Mouse (Mus musculus): ENCODE results near the gene Ghr.

The Ghr gene

GRCm38 (mm10) chr15:3582807-3583636 lies at the start of gene Ghr:
Ghr (minus strand) TSS chr15:3583492.
- Histone ChIP-seq H3K27me3 (ENCODE audit: control insufficient read depth, insufficient read depth, low read length, poor library complexity, severe bottlenecking) (no peaks in the 10 kb centered on the region), H3K36me3 (ENCODE audit: control insufficient read depth, insufficient read depth, low read length, poor library complexity, severe bottlenecking) (no peaks in the 10 kb centered on the region)
- DNase-seq (ENCODE audit: low read depth, low spot score) = peak; percentile 20

DNA sequence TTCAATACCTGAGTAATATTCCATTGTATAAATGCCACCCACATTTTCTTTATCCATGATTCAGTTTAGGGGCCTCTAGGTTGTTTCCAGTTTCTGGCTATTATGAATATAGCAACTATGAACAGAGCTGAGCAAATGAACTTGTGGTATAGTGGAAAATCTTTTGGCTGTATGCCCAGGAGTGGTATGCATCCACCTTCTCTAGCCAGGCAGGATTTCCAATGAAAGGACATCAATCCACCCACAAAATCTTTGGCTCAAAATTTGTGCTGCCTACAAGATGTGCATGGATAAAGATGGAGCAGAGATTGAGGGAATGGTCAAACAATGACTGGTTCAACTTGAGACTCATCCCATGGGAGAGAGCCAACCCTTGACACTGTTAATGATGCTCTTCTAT lies 39.5 kb upstream of the Ghr start:
- DNase-seq (ENCODE audit: low read depth, low spot score) = no peak
- no peaks in the 10 kb centered on the region for H3K36me3 ChIP-seq (ENCODE audit: control insufficient read depth, insufficient read depth, low read length, poor library complexity, severe bottlenecking)

DNA sequence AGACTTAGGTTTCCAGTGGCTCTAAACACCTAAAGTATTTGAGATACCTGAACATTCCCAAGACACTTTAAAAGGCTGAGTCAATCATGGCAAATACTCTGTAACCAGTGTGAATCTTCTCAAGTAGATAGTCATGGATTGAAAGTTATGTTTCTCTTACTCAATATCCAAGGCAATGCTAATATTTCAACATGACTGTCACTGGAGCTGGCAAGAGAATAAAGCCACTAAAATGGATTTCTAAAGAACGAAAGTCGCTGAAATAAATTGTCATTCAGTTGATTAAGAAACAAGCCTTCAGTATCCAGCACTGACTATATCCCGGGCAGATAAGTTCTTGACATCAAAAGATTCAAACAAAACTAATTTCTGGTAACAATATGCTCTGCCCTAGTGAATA lies 37.1 kb upstream of the Ghr start:
- Histone ChIP-seq H3K36me3 (ENCODE audit: control insufficient read depth, insufficient read depth, low read length, poor library complexity, severe bottlenecking) (no peaks in the 10 kb centered on the region), H3K27me3 (ENCODE audit: control insufficient read depth, insufficient read depth, low read length, poor library complexity, severe bottlenecking) (no peaks in the 10 kb centered on the region)
- no peak for DNase-seq (ENCODE audit: low read depth, low spot score)

More for the DNA sequence above, 39.5 kb upstream of the Ghr start:
- no peaks in the 10 kb centered on the region for H3K27me3 ChIP-seq (ENCODE audit: control insufficient read depth, insufficient read depth, low read length, poor library complexity, severe bottlenecking)

DNA sequence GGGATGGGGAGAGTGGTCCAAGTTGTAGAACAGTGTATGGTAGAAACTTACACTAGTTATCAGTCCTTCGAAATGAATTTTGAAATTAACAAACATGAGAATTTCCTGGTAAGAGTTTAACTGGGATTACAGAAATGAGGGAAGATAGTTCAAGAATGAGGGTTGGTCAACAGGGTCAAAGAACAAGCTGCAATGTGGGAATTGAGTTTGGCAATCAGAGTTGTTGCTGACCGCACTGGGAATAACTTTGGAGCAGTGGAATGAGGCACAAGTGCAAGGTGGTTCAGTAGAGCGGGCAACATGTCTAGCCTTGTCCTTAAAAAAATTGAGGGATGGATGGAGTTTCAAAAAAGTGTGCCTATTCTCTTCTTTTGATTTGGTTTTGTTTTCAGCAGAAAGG lies 35.0 kb upstream of the Ghr start:
- Histone ChIP-seq H3K36me3 (ENCODE audit: control insufficient read depth, insufficient read depth, low read length, poor library complexity, severe bottlenecking) (no peaks in the 10 kb centered on the region), H3K27me3 (ENCODE audit: control insufficient read depth, insufficient read depth, low read length, poor library complexity, severe bottlenecking) (no peaks in the 10 kb centered on the region)
- DNase-seq (ENCODE audit: low read depth, low spot score) = no peak

DNA sequence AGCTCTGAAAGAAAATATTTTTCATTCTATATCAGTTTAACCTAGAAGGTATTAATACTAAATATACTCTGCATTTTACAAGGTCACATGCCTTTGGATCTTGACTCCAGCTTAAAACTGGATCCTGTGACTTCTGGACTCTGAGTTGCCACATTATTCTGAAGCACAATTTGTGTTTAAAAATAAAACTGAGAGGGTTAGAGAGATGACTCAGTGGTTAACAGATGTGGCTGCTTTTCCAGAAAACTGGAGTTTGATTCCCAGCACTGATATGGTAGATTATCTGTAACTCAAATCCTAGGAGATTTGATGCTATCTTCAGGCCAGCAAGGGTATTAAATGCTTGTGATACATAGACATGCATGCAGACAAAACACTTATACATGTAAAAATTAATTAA lies 28.7 kb upstream of the Ghr start:
- H3K36me3 ChIP-seq (ENCODE audit: control insufficient read depth, insufficient read depth, low read length, poor library complexity, severe bottlenecking) = no peaks in the 10 kb centered on the region
- no peaks in the 10 kb centered on the region for H3K27me3 ChIP-seq (ENCODE audit: control insufficient read depth, insufficient read depth, low read length, poor library complexity, severe bottlenecking)
- DNase-seq (ENCODE audit: low read depth, low spot score) = no peak

- no peak for DNase-seq (ENCODE audit: low read depth, low spot score)
- Histone ChIP-seq H3K27me3 (ENCODE audit: control insufficient read depth, insufficient read depth, low read length, poor library complexity, severe bottlenecking) (no peaks in the 10 kb centered on the region), H3K36me3 (ENCODE audit: control insufficient read depth, insufficient read depth, low read length, poor library complexity, severe bottlenecking) (no peaks in the 10 kb centered on the region)
Observed at GRCm38 (mm10) chr15:3607951-3608350, 24.7 kb upstream of the Ghr start.

DNA sequence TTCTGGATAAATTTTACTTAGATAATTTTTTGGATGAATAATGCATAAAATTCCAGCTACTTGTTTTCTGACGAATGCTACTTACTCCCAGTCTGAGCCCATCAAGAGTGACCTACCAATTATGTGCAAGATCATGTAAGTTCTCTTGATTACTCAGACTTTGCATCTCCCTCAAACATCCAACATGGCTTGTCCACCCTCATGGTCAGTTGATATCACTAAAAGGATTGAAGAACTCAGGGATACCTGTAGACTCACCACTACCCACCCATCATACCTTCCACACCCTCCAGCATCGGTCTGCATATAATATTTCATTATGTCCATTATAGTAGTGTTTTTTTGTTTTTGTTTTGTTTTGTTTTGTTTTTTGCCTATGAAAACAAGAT lies 18.8 kb upstream of the Ghr start:
- no peaks in the 10 kb centered on the region for H3K36me3 ChIP-seq (ENCODE audit: control insufficient read depth, insufficient read depth, low read length, poor library complexity, severe bottlenecking)
- no peak for DNase-seq (ENCODE audit: low read depth, low spot score)
- H3K27me3 ChIP-seq (ENCODE audit: control insufficient read depth, insufficient read depth, low read length, poor library complexity, severe bottlenecking) = no peaks in the 10 kb centered on the region

DNA sequence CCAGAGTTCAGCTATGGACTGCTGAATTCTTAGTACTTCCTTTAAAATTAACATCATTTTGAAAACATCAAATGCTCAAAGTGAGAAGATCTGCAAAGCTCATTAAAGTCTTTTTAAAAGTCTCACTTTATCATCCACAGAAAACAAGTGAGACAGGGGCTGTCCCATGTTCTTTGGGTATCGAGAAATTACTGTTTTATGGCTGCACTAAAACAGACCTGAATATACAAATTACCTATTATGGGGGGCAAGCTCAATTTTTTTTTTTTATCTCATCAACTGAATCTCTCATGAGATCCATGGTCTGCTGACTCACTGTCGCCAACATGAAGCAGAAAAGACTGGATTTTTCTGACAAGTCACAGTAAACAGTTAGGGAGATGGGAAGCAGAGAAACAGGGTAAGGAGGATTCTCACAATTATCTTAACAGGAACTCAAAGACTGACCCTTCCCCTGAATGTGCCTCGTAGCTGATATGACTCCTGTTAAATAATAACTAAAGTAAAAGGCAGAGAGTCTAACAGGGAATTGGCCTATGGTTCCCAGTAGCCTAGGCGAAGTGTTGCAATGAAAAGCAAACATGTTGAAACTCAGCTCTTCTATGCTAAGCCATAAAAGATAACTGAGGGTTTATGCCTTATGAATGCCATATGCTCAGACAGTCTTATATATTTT lies 18.3 kb upstream of the Ghr start:
- H3K27me3 ChIP-seq (ENCODE audit: control insufficient read depth, insufficient read depth, low read length, poor library complexity, severe bottlenecking) = no peaks in the 10 kb centered on the region
- H3K36me3 ChIP-seq (ENCODE audit: control insufficient read depth, insufficient read depth, low read length, poor library complexity, severe bottlenecking) = no peaks in the 10 kb centered on the region
- DNase-seq (ENCODE audit: low read depth, low spot score) = no peak

- no peaks in the 10 kb centered on the region for H3K27me3 ChIP-seq (ENCODE audit: control insufficient read depth, insufficient read depth, low read length, poor library complexity, severe bottlenecking)
- H3K36me3 ChIP-seq (ENCODE audit: control insufficient read depth, insufficient read depth, low read length, poor library complexity, severe bottlenecking) = no peaks in the 10 kb centered on the region
- DNase-seq (ENCODE audit: low read depth, low spot score) = no peak
Observed at GRCm38 (mm10) chr15:3587879-3588278, 4.6 kb upstream of the Ghr start.

DNA sequence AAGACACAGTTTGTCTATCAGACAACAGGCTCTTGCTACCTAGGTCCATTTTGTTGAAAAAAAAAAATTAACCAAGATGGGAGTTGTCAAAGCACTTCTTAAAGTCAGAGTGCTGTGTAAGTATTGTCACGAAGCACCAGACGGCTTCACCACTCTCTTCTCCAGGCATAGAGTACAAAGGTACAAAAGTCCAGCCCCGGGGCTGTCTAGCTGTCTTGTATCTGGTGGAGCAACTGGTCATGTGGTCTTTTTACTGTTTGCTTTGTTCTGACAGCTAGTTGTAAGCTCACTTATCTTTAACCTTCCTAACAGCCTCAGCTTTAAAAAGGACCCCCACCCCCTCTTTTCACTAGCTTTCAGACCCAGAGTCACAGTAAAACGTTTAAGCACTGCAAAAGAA lies 1.1 kb upstream of the Ghr start:
- Histone ChIP-seq H3K27me3 (ENCODE audit: control insufficient read depth, insufficient read depth, low read length, poor library complexity, severe bottlenecking) (no peaks in the 10 kb centered on the region), H3K36me3 (ENCODE audit: control insufficient read depth, insufficient read depth, low read length, poor library complexity, severe bottlenecking) (no peaks in the 10 kb centered on the region)
- DNase-seq (ENCODE audit: low read depth, low spot score) = no peak

DNA sequence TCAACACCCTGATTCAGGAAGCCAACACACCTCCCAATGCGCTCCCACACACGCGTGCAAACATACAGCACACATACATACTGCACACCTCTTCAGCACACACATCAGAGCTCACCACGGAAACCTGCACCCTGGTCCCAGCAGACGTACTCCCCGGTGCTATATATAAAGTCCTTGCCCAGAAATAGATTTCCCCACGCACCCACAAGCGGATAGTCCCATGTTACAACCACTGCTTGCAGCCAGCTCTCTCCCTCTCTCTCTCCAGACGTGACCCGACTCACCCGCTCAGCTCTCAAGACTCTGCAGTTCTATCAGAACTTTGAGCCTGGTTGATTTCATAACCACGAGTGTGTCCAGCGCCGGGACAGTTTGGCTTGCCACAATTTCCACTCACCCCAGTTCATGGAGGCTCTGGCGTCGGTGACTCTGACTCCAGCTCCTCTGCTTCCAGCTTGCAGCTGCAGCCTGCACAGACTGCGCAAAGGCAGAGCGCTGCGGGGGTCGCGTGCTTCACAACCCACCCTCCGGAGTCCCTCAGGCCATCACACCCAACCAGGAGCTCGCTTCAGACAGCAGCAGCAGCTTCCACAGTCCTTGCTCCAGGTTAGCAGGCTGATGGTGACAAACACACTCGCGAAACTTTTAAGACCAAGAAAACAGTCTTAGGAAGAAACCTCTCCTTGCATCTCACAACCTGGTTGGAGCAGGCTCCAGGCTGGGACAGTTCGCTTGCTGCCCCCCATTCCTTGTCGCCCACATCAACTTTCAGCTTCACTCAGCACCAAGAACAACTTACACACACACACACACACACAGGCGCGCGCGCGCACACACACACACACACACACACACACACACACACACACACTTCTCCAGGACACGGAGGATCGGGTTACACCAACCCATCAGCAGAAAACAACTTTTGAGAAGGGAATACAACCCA lies 1.2 kb downstream of the Ghr start:
- H3K27me3 ChIP-seq (ENCODE audit: control insufficient read depth, insufficient read depth, low read length, poor library complexity, severe bottlenecking) = no peaks in the 10 kb centered on the region
- no peaks in the 10 kb centered on the region for H3K36me3 ChIP-seq (ENCODE audit: control insufficient read depth, insufficient read depth, low read length, poor library complexity, severe bottlenecking)
- no peak for DNase-seq (ENCODE audit: low read depth, low spot score)

DNA sequence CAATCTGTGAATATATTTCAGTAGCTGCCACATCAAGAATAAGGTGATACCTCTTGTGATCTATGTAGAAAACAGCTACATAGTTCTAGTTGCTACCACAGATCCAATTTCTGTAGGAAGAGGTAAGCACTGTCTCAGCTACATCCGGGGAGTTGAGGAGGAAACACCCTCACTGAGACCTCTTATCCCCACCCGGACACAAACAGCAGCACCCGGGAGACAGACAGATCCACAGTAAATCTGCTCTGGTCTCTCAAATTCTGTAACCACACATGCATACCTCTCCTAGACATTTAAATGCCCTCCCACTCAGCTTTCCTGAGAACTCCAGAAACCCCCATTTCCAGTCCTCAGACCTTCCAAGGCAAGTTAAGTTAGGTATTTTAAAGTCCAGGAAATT lies 2.0 kb downstream of the Ghr start:
- no peak for DNase-seq (ENCODE audit: low read depth, low spot score)
- no peaks in the 10 kb centered on the region for H3K36me3 ChIP-seq (ENCODE audit: control insufficient read depth, insufficient read depth, low read length, poor library complexity, severe bottlenecking)
- no peaks in the 10 kb centered on the region for H3K27me3 ChIP-seq (ENCODE audit: control insufficient read depth, insufficient read depth, low read length, poor library complexity, severe bottlenecking)

- no peaks in the 10 kb centered on the region for H3K27me3 ChIP-seq (ENCODE audit: control insufficient read depth, insufficient read depth, low read length, poor library complexity, severe bottlenecking)
- DNase-seq (ENCODE audit: low read depth, low spot score) = no peak
- no peaks in the 10 kb centered on the region for H3K36me3 ChIP-seq (ENCODE audit: control insufficient read depth, insufficient read depth, low read length, poor library complexity, severe bottlenecking)
Observed at GRCm38 (mm10) chr15:3580216-3580615, 3.1 kb downstream of the Ghr start.

- no peak for DNase-seq (ENCODE audit: low read depth, low spot score)
- H3K27me3 ChIP-seq (ENCODE audit: control insufficient read depth, insufficient read depth, low read length, poor library complexity, severe bottlenecking) = no peaks in the 10 kb centered on the region
- H3K36me3 ChIP-seq (ENCODE audit: control insufficient read depth, insufficient read depth, low read length, poor library complexity, severe bottlenecking) = no peaks in the 10 kb centered on the region
Observed at GRCm38 (mm10) chr15:3578286-3578980, 4.9 kb downstream of the Ghr start.
